Mouse (Mus musculus): ENCODE data around the gene Amd1. TPM values are rescaled to one million over a fixed set of nuclear protein-coding genes. Genes with fewer than 3 reads are reported as not detected.
"Not testable (repeated sequence)": the region's sequence is repeated elsewhere in the genome, so short reads cannot be mapped to it uniquely, and the experiment has no call there.

Amd1 gene
- total and polyA plus RNA-seq, 2 experiments from 2014 or later: 35.0 to 73.9 TPM

DNA sequence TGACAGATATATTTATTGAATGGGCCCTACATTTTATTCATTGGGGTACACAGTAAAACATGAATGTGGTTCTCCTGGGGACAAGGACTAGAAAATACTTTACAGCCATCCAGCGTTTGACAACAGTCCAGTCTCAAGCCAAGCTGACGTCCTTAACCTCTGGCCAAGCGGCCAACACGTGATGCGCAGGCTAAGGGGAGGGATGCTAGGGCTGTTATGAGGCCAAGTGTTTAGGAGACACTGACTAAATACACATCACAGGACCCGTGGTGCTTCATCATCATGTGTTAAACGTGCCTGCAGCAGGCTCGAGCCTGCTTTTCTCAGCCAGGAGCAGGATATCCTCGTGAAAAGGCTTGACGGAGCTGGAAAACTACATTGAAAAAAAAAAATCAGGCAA, 18.3 kb upstream of the Amd1 start:
- Histone ChIP-seq H3K9me3 (ENCODE audit: low read length) (no peaks in the 10 kb centered on the region), H3K4me1 (ENCODE audit: insufficient read depth) (no peaks in the 10 kb centered on the region), H3K4me2 (ENCODE audit: low read depth) (no peak overlapping the region), H3K4me3 (ENCODE audit: low read depth, low read length) (no peak overlapping the region), H3K27ac (ENCODE audit: low read depth, low read length) (no peak overlapping the region), H3K9ac (no peak overlapping the region), H3K27me3 (ENCODE audit: insufficient read depth, low read length) (no peaks in the 10 kb centered on the region), H3K36me3 (ENCODE audit: insufficient read depth) (no peaks in the 10 kb centered on the region)
- no peak for TF ChIP-seq CTCF (IDR thresholded peaks at IDR 0.05; ENCODE audit: low read depth)
- ATAC-seq (no peak), DNase-seq (no peak)
- 89% methylated on average over 10 of the region's 10 CpGs for WGBS

DNA sequence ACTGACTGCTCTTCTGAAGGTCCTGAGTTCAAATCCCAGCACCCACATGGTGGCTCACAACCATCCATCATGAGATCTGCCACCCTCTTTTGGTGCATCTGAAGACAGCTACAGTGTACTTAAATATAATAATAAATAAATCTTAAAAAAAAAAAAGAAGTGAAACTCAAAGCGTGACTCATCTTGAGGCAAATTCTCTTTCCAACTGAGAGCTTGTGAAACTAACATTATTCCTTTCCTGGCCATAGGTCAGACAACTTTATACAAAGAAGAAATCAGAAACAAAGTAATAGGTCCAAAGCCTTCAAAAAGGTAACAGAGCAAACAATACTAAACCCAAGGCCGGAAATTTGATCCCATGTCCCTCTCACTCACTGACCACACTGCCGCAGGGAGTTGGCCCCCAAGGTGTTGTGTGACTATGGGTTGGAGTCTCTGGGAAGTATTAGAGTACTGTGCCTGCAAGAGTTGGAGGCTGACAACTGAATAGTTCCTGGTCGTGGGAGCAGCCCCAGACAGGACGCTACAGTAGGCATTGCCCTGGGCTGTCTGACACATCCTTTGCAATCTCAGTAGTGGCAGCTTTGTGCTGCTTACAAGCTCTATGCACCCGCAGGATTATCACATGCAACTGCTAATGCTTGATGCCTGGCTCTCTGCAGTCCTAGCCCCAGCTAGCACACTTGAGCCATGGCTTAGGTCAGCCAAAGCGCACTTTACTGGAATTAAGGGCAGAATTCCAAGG, 15.0 kb upstream of the Amd1 start:
- H3K9me3 ChIP-seq (ENCODE audit: low read length): no peaks in the 10 kb centered on the region
- no peak overlapping the region for H3K4me2 ChIP-seq (ENCODE audit: low read depth)
- DNase-seq (no peak), ATAC-seq (no peak)
- H3K4me3 ChIP-seq (ENCODE audit: low read depth, low read length): no peak overlapping the region
- H3K27ac ChIP-seq (ENCODE audit: low read depth, low read length): no peak overlapping the region
- no peaks in the 10 kb centered on the region for H3K27me3 ChIP-seq (ENCODE audit: insufficient read depth, low read length)
- no peak for TF ChIP-seq CTCF (IDR thresholded peaks at IDR 0.05; ENCODE audit: low read depth)
- H3K4me1 ChIP-seq (ENCODE audit: insufficient read depth): no peaks in the 10 kb centered on the region
- no peaks in the 10 kb centered on the region for H3K36me3 ChIP-seq (ENCODE audit: insufficient read depth)
- 65% methylated on average over 7 of the region's 7 CpGs for WGBS
- H3K9ac ChIP-seq: no peak overlapping the region

DNA sequence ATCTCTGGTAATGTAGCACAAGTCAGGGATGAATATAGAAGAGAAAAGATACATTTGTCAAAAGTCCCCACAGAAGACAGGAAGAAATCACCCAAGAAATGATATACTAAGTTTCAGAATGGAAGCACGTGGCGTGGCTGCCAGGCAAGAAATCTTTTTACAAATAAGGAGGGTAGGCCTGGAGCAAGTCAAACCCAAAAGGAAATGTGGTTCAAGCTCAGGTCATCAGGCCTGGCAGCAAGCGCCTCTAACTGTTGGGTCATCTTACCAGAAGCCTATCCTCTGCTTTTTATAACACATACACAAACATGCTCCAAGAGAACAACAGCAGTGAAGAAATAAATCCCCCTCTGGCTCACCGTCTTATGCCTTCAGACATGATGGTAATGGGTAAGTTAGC, 10.8 kb upstream of the Amd1 start:
- 92% methylated on average over 4 of the region's 4 CpGs for WGBS
- no peaks in the 10 kb centered on the region for H3K36me3 ChIP-seq (ENCODE audit: insufficient read depth)
- no peak overlapping the region for H3K9ac ChIP-seq
- ATAC-seq (no peak), DNase-seq (no peak)
- no peak overlapping the region for H3K4me3 ChIP-seq (ENCODE audit: low read depth, low read length)
- no peaks in the 10 kb centered on the region for H3K27me3 ChIP-seq (ENCODE audit: insufficient read depth, low read length)
- no peaks in the 10 kb centered on the region for H3K9me3 ChIP-seq (ENCODE audit: low read length)
- H3K4me1 ChIP-seq (ENCODE audit: insufficient read depth): no peaks in the 10 kb centered on the region
- H3K27ac ChIP-seq (ENCODE audit: low read depth, low read length): no peak overlapping the region
- no peak overlapping the region for H3K4me2 ChIP-seq (ENCODE audit: low read depth)
- no peak for TF ChIP-seq CTCF (IDR thresholded peaks at IDR 0.05; ENCODE audit: low read depth)

DNA sequence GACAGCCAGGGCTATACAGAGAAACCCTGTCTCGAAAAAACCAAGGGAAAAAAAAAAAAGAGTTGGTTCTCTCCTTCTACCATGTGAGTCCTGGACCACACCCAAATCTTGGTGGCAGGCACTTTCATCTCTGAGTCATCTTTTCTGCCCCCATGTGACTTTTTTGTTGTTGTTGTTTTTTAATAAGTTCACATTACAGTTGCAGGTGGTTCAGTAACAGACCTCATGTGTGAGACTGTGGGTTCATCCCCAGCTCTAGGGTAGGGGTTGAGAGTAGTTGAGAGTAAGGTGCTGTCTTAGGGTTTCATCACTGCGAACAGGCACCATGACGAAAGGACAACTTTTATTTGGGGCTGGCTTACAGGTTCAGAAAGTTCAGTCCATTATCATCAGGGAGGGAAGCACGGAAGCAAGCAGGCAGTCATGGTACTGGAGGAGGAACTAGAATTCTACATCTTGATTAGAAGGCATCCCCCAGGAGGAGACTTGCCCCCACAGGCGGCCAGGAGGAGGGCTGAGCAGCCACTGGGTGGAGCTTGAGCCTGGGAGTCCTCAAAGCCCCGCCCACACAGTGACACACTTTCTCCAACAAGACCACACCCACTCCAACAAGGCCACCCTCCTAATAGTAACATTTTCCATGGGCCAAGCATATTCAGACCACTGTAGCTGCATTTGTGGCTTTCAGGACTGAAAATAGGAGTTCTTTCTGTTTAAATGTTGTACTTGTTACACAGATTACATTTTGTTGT, 8.1 kb upstream of the Amd1 start:
- Histone ChIP-seq H3K27ac (ENCODE audit: low read depth, low read length) (no peak overlapping the region), H3K4me3 (ENCODE audit: low read depth, low read length) (no peak overlapping the region), H3K4me2 (ENCODE audit: low read depth) (no peak overlapping the region), H3K9ac (no peak overlapping the region), H3K36me3 (ENCODE audit: insufficient read depth) (no peaks in the 10 kb centered on the region), H3K27me3 (ENCODE audit: insufficient read depth, low read length) (no peaks in the 10 kb centered on the region), H3K4me1 (ENCODE audit: insufficient read depth) (no peaks in the 10 kb centered on the region), H3K9me3 (ENCODE audit: low read length) (no peaks in the 10 kb centered on the region)
- ATAC-seq (no peak), DNase-seq (no peak)
- no peak for TF ChIP-seq CTCF (IDR thresholded peaks at IDR 0.05; ENCODE audit: low read depth)
- 56% methylated on average over 6 of the region's 6 CpGs for WGBS

DNA sequence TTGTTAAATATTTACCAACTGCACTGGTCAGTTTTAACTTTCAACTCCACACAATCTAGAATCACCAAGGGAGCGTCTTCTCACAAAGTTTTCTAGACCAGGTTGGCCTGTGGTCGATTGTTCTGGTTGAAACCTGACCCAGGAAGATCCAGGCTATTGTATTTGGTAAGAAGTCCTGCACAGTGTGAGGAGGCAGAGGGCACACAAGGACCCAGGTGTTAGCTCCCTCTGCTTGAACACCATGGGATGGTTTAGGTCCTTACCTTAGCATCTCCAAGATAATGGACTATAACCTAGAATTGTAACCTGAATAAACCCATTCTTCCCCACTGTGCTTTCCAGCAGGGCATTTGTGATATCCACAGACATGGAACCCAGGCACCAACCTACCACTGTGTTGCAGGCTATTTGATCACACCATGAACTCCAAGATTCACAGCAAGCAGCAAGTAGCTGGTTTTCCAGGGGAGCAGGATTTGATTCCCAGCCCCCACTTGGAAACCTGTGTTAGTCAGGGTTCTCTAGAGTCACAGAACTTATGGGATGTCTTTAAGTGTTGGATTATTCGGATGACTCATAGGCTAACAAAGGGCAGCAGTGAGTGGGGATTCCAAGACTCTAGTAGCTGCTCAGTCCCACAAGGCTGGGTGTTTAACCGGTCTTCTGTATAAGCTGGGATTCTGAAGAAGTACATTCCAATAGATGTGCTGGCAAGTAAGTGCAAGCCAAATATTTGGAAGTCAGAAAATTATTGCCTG, 6.0 kb upstream of the Amd1 start:
- Histone ChIP-seq H3K27me3 (ENCODE audit: insufficient read depth, low read length) (no peaks in the 10 kb centered on the region), H3K4me1 (ENCODE audit: insufficient read depth) (no peaks in the 10 kb centered on the region), H3K9me3 (ENCODE audit: low read length) (no peaks in the 10 kb centered on the region), H3K4me2 (ENCODE audit: low read depth) (no peak overlapping the region), H3K4me3 (ENCODE audit: low read depth, low read length) (no peak overlapping the region), H3K9ac (no peak overlapping the region), H3K36me3 (ENCODE audit: insufficient read depth) (no peaks in the 10 kb centered on the region), H3K27ac (ENCODE audit: low read depth, low read length) (no peak overlapping the region)
- TF ChIP-seq CTCF (IDR thresholded peaks at IDR 0.05; ENCODE audit: low read depth): no peak
- 65% methylated on average over 4 of the region's 4 CpGs for WGBS
- ATAC-seq (no peak), DNase-seq (no peak)

DNA sequence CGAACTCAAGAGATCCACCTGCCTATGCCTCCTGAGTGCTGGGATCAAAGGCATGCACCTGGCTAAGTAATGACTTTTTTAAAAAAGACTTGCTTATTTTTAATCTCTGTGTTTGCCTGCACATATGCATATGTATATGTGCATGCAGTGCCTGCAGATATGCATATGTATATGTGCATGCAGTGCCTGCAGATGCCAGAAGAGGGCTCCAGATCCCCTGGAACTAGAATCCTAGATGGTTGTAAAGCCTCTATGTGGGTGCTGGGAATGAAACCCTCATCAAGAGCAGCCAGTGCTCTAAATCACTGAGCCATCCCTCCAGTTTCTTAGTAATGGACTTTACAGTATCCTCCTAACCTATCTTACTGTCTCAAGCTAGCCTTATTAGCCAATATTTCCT, 4.0 kb upstream of the Amd1 start:
- H3K27me3 ChIP-seq (ENCODE audit: insufficient read depth, low read length): no peaks in the 10 kb centered on the region
- H3K4me2 ChIP-seq (ENCODE audit: low read depth): no peak overlapping the region
- WGBS: 90% methylated on average over 1 of the region's 1 CpGs
- no peak overlapping the region for H3K4me3 ChIP-seq (ENCODE audit: low read depth, low read length)
- no peak overlapping the region for H3K9ac ChIP-seq
- H3K27ac ChIP-seq (ENCODE audit: low read depth, low read length): no peak overlapping the region
- H3K36me3 ChIP-seq (ENCODE audit: insufficient read depth): no peaks in the 10 kb centered on the region
- peak; percentile 33 for TF ChIP-seq CTCF (IDR thresholded peaks at IDR 0.05; ENCODE audit: low read depth)
- DNase-seq: no peak
- no peaks in the 10 kb centered on the region for H3K9me3 ChIP-seq (ENCODE audit: low read length)
- no peak for ATAC-seq
- no peaks in the 10 kb centered on the region for H3K4me1 ChIP-seq (ENCODE audit: insufficient read depth)

DNA sequence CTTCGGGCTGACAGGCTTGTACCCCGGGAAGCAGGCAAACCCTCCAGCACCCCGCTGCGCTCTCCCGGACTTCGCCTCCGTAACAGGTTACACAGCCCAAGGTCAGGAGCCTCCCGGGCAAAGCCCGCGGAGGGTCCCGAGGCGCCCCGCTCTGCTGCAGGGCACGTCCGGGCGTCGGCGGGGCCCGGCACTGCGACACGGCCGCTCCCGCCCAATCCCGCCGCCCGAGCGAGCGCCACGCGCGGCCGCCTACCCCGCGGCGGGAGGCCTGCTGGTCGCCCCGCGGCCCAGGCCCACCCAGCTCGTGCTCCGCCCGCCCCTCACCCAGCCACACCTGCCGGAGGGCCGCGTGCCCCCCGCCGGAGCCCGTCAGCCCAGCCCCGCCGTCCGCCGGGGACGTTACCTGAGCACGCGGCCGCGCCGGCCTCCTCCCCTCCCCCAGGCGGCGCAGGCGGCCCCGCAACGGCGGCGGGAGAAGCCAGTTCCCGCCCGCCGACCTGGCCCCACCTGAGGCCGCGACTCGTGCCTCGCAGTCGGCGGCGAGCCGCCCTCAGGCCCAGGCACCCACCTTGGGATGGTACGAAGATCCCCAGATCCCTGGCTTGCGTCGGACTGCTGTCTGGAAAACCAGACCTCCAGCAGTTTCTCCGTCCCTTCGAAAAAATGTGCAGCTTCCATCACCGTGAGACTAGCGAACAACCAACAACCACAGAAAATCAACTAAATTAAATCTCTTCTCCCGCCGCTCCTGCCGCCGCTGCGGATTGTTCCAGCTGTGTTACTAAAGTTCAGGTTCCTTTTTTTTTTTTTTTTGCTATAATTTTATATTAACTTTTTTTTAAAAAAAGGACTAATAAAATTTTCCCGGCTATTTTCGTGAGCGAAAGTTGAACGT, 558 bp downstream of the Amd1 start:
- Histone ChIP-seq H3K4me2 (ENCODE audit: low read depth) (peak overlapping the region; percentile 50), H3K4me1 (ENCODE audit: insufficient read depth) (peaks cover 19% of the 10 kb centered on the region; the same call in 1 of the 2 replicates), H3K9ac (peak overlapping the region; percentile 83), H3K4me3 (ENCODE audit: low read depth, low read length) (peak overlapping the region; percentile 96), H3K27ac (ENCODE audit: low read depth, low read length) (peak overlapping the region; percentile 93)
- not testable (repeated sequence) for H3K9me3 ChIP-seq (ENCODE audit: low read length); H3K27me3 ChIP-seq (ENCODE audit: insufficient read depth, low read length); H3K36me3 ChIP-seq (ENCODE audit: insufficient read depth)
- under 1% methylated on average over 77 of the region's 91 CpGs for WGBS
- ATAC-seq (peak; percentile 4), DNase-seq (peak; percentile 36)
